Mouse (Mus musculus) testis, adult 2 months (tissue): Measurements from ENCODE around the gene Dnajc17.

ENCODE experiments used
- CTCF ChIP-seq: fragments of 200-500 bp; IDR thresholded peaks from 2 replicates; pipeline ENCODE4 v1.5.1; 2012; ENCODE audit warnings: low read depth, mild to moderate bottlenecking, inconsistent platforms, low read length, moderate library complexity; ENCODE audit not compliant: control insufficient read depth, insufficient read depth, insufficient replicate concordance
- POLR2A ChIP-seq: fragments of 200-500 bp; IDR thresholded peaks from 2 replicates; pipeline ENCODE4 v1.6.1; 2012; ENCODE audit warnings: low read depth, mild to moderate bottlenecking, inconsistent platforms, low read length, moderate library complexity; ENCODE audit not compliant: control insufficient read depth

GRCm38 (mm10) chr2:119203871-119204460, 4.6 kb downstream of the Dnajc17 start:
- TF ChIP-seq POLR2A (no peak), CTCF (no peak)
